Mouse (Mus musculus): ENCODE data around the gene Slco2a1. TPM values are rescaled to one million over a fixed set of nuclear protein-coding genes. Genes with fewer than 3 reads are reported as not detected.

Slco2a1 gene
- polyA plus RNA-seq, 1 experiment from 2014 or later: 0.81 TPM

DNA sequence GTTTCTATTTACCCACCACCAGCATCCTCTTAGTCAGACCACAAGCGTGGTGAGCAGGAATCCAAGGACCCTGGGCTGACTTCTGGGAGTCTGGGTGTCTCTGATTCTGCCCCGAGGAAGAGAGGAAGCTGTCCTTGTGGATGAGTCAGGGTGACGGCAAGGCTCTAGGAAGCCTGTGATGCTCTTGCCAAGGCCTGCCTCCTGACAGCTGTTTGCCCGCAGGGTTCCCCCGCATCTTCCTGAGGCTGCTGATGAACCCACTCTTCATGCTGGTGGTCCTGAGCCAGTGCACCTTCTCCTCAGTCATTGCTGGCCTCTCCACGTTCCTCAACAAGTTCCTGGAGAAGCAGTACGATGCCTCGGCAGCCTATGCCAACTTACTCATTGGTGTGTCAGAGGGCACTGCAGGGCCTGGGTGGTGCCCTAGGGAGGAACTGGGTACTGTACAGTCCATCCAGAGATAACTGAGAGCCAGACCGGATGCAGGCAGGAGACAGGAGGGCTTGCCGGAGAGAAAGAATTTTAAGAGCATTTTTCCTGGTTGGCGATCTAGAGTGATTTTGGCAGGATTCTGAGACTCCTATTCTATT, 84.5 kb downstream of the Slco2a1 start:
- no peak overlapping the region for H3K9ac ChIP-seq (replicated peaks)
- ATAC-seq: no peak
- no peak overlapping the region for H3K4me2 ChIP-seq (replicated peaks)
- H3K4me1 ChIP-seq (replicated peaks): no peaks in the 10 kb centered on the region
- no peak overlapping the region for H3K27ac ChIP-seq
- H3K36me3 ChIP-seq: no peaks in the 10 kb centered on the region
- no peaks in the 10 kb centered on the region for H3K27me3 ChIP-seq
- WGBS: 91% methylated on average over 11 of the region's 11 CpGs
- no peaks in the 10 kb centered on the region for H3K9me3 ChIP-seq
- no peak overlapping the region for H3K4me3 ChIP-seq (replicated peaks)

- no peak overlapping the region for H3K4me2 ChIP-seq (replicated peaks)
- no peak overlapping the region for H3K9ac ChIP-seq (replicated peaks)
- H3K27me3 ChIP-seq: no peaks in the 10 kb centered on the region
- H3K4me1 ChIP-seq (replicated peaks): no peaks in the 10 kb centered on the region
- H3K36me3 ChIP-seq: no peaks in the 10 kb centered on the region
- no peak overlapping the region for H3K27ac ChIP-seq
- no peak overlapping the region for H3K4me3 ChIP-seq (replicated peaks)
- ATAC-seq: no peak
- H3K9me3 ChIP-seq: no peaks in the 10 kb centered on the region
- 79% methylated on average over 21 of the region's 21 CpGs for WGBS
Measured at GRCm38 (mm10) chr9:103076836-103077531, 88.5 kb downstream of the Slco2a1 start.

DNA sequence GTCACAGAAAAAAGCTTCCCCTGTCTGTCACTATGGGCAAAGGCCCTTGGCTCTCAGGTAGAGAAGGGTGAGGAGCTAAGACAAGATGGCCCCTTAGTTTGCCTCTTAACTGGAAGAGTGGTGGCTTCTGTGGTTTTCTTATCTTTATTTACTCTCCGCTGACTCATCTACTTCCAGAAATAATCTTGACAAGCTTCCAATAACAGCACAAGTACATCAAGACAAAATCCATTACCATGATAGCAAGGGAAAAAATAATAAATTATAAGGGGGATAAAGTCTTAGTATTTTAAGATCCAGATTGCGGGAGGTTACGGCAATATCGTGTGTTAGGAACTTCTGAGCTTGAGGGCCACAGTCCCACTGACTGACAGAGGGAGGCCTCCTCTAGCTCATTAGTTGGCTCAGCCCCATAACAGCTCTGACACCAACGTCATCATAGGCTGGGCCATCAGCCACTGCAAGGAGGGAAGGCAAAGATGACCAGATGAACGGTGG, 89.7 kb downstream of the Slco2a1 start:
- no peaks in the 10 kb centered on the region for H3K9me3 ChIP-seq
- H3K4me1 ChIP-seq (replicated peaks): no peaks in the 10 kb centered on the region
- H3K4me3 ChIP-seq (replicated peaks): no peak overlapping the region
- WGBS: 93% methylated on average over 6 of the region's 6 CpGs
- ATAC-seq: no peak
- H3K27me3 ChIP-seq: no peaks in the 10 kb centered on the region
- no peak overlapping the region for H3K9ac ChIP-seq (replicated peaks)
- no peak overlapping the region for H3K27ac ChIP-seq
- H3K4me2 ChIP-seq (replicated peaks): no peak overlapping the region
- no peaks in the 10 kb centered on the region for H3K36me3 ChIP-seq

- Histone ChIP-seq H3K4me3 (replicated peaks) (no peak overlapping the region), H3K9me3 (no peaks in the 10 kb centered on the region), H3K27me3 (no peaks in the 10 kb centered on the region), H3K4me1 (replicated peaks) (no peaks in the 10 kb centered on the region), H3K9ac (replicated peaks) (no peak overlapping the region), H3K27ac (no peak overlapping the region), H3K4me2 (replicated peaks) (no peak overlapping the region), H3K36me3 (no peaks in the 10 kb centered on the region)
- 96% methylated on average over 3 of the region's 3 CpGs for WGBS
- ATAC-seq: no peak
Measured at GRCm38 (mm10) chr9:103080211-103080610, 91.7 kb downstream of the Slco2a1 start.

DNA sequence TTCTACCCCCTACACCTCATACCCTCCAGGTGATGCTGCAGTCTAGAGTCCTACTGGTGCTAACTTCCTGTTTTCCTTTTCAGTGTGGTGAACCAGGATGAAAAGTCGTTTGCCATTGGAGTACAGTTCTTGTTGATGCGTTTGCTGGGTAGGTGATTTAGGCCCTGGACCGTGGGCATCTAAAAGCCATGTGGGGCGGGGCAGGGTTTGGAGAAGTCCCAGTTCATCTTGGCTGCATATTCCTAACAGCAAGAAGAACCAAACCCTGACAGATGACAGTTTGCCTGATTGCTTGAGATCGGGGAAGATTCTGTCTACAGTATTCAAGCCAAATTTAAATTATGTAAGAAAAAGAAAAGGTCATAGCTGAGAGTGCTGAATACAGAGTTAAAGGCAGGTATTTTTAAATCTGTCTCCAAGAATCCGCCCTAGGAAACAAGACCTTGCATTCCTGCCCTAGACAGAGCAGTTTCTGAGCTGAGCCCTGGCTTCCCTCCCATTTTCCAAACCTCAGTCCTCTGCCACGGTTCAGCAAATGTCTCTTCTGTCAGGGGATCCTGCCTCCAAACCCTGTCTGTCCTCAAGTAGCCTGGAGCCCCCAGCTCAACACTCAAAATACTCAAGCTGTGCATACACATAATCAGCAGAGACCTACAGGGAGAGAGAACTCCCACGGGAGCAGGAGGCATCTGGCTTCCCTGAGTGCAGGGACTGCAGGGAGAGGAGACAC, 93.9 kb downstream of the Slco2a1 start:
- Histone ChIP-seq H3K27me3 (no peaks in the 10 kb centered on the region), H3K36me3 (no peaks in the 10 kb centered on the region), H3K4me3 (replicated peaks) (no peak overlapping the region), H3K4me1 (replicated peaks) (no peaks in the 10 kb centered on the region), H3K4me2 (replicated peaks) (no peak overlapping the region), H3K9ac (replicated peaks) (no peak overlapping the region), H3K27ac (no peak overlapping the region), H3K9me3 (no peaks in the 10 kb centered on the region)
- 80% methylated on average over 8 of the region's 8 CpGs for WGBS
- no peak for ATAC-seq

DNA sequence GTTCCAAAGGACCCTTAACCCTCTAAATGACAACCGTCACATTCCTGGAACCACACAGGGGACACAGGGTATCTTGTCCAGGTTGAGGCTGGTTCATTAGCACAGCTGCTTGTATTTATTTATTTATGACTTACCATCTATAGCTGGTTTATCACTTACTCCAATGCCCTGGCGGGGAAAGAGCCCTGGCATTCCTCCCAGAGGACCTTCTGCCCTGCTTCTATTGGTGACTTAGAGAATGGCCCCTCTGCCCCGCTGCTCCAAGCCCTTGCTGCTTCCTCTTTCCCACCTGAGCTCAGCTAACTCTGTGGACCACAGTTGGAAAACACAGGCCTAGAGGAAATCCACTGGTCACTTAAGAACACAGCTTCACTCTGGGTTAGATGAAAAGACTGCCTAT, 94.9 kb downstream of the Slco2a1 start:
- Histone ChIP-seq H3K9ac (replicated peaks) (no peak overlapping the region), H3K27me3 (no peaks in the 10 kb centered on the region), H3K4me2 (replicated peaks) (no peak overlapping the region), H3K36me3 (no peaks in the 10 kb centered on the region), H3K27ac (no peak overlapping the region), H3K4me3 (replicated peaks) (no peak overlapping the region), H3K9me3 (no peaks in the 10 kb centered on the region), H3K4me1 (replicated peaks) (no peaks in the 10 kb centered on the region)
- 75% methylated on average over 3 of the region's 3 CpGs for WGBS
- no peak for ATAC-seq

DNA sequence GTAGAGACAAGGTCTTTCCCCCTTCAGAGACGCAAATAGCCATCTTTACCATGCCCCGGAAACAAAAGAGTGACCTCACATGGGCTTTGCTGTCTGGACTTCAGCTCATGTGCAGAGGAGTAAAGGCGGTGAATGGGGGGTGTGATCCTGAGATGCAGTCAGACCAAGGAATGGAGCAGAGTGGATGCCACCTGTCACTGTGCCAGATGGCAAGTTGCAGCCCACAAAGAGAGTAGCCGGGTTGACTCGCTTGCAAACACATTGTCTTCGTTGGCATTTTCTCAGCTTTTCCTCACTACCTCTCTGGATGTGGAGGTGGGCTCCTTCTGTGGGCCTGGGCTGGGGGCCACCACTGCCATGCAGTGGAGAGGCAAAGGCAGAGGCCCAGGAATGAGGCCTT, 98.2 kb downstream of the Slco2a1 start:
- no peak overlapping the region for H3K4me2 ChIP-seq (replicated peaks)
- H3K4me1 ChIP-seq (replicated peaks): no peaks in the 10 kb centered on the region
- ATAC-seq: no peak
- no peaks in the 10 kb centered on the region for H3K9me3 ChIP-seq
- no peak overlapping the region for H3K4me3 ChIP-seq (replicated peaks)
- no peaks in the 10 kb centered on the region for H3K36me3 ChIP-seq
- no peak overlapping the region for H3K27ac ChIP-seq
- WGBS: 86% methylated on average over 6 of the region's 6 CpGs
- H3K27me3 ChIP-seq: 0 out of 2 replicates have a peak, but pooled peaks cover 4% of the 10 kb centered on the region
- no peak overlapping the region for H3K9ac ChIP-seq (replicated peaks)

DNA sequence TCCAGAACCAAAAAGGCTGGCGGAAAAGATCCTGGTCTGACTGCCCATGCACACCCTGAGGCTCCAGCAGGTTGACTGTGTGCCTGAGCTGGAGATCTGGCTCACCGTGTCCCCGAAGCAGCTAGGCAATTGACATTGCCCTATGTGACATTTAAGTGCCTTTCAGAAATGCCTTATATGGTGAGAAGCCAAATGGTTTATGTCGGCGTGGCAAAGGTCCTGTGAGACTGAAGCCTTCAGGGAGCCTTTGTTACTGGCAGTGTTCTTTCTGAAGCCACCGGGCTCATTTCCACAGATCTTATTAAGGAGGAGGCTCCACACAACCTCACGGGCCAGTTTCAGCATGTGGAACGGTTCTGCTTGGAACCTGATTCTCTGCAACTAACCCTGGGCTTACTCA, 98.8 kb downstream of the Slco2a1 start:
- Histone ChIP-seq H3K4me3 (replicated peaks) (no peak overlapping the region), H3K27ac (no peak overlapping the region), H3K4me1 (replicated peaks) (0 out of 2 replicates have a peak, but pooled peaks cover 3% of the 10 kb centered on the region), H3K9ac (replicated peaks) (no peak overlapping the region), H3K4me2 (replicated peaks) (no peak overlapping the region), H3K9me3 (no peaks in the 10 kb centered on the region), H3K27me3 (0 out of 2 replicates have a peak, but pooled peaks cover 4% of the 10 kb centered on the region), H3K36me3 (no peaks in the 10 kb centered on the region)
- ATAC-seq: no peak
- WGBS: 75% methylated on average over 8 of the region's 8 CpGs

DNA sequence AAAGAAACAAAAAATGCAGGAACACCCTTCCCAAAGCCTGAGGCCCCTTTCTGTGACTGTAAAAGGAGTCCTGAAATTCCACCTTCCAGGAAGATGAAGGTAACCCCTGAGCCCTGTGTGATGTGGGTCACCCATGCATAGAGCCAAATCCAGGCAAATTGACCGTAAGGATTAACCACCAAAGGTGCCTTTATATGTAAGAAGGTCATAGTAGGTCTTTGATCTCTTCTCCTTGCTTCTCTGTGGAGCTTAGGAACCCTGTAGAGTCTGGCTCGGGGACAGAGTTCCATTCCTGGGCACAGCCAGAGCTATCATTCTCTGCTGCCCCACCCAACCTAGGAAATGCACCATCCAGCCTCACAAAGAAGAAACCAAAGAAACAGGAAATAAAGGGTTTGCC, 100.1 kb downstream of the Slco2a1 start:
- no peaks in the 10 kb centered on the region for H3K9me3 ChIP-seq
- no peak for ATAC-seq
- H3K9ac ChIP-seq (replicated peaks): no peak overlapping the region
- 42% methylated on average over 2 of the region's 2 CpGs for WGBS
- peaks cover 8% of the 10 kb centered on the region for H3K4me1 ChIP-seq (replicated peaks)
- H3K4me3 ChIP-seq (replicated peaks): no peak overlapping the region
- no peak overlapping the region for H3K4me2 ChIP-seq (replicated peaks)
- 0 out of 2 replicates have a peak, but pooled peaks cover 4% of the 10 kb centered on the region for H3K27me3 ChIP-seq
- no peak overlapping the region for H3K27ac ChIP-seq
- no peaks in the 10 kb centered on the region for H3K36me3 ChIP-seq

DNA sequence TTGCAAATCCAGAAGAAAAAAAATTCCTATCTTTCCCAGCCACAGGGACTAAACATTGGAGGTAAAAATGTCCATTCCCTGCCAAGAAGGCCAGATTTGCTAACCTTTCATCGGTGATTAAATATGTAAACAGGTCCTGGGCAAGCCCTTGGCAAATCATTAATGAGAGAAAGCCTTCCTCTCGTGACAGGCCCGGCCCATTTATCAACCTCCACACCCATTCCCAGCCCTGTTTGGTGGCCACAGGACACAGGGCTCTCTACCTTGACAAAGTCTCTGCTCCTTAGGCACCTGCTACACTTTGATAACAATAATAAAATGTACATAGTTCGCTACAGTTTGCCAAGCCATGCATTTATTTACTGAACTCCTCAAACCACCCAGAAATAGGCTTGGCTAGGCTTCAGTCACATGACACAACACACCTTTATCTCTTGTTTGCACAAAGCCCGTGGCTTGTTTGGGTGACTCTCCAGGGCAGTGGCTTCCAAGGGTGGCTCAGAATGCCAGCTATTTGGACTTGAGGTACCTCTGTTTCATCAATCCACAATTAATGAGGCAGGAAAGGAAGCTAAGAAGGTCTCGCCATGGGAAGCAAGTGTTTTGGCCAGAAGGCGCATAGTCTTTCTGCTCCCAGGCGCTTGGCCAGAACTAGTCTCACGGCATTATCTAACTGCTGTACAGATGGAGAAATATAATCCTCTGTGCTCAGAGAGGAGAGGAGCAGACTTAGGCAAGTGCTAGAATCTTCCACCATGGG, 101.8 kb downstream of the Slco2a1 start:
- WGBS: 93% methylated on average over 9 of the region's 9 CpGs
- Histone ChIP-seq H3K4me1 (replicated peaks) (peaks cover 8% of the 10 kb centered on the region), H3K27me3 (0 out of 2 replicates have a peak, but pooled peaks cover 4% of the 10 kb centered on the region), H3K36me3 (no peaks in the 10 kb centered on the region), H3K9ac (replicated peaks) (no peak overlapping the region), H3K4me2 (replicated peaks) (no peak overlapping the region), H3K27ac (no peak overlapping the region), H3K4me3 (replicated peaks) (no peak overlapping the region), H3K9me3 (no peaks in the 10 kb centered on the region)
- no peak for ATAC-seq

GRCm38 (mm10) chr9:103091039-103091883, 102.7 kb downstream of the Slco2a1 start:
- Histone ChIP-seq H3K27me3 (0 out of 2 replicates have a peak, but pooled peaks cover 4% of the 10 kb centered on the region), H3K4me3 (replicated peaks) (no peak overlapping the region), H3K36me3 (no peaks in the 10 kb centered on the region), H3K27ac (no peak overlapping the region), H3K9me3 (no peaks in the 10 kb centered on the region), H3K9ac (replicated peaks) (no peak overlapping the region), H3K4me2 (replicated peaks) (no peak overlapping the region), H3K4me1 (replicated peaks) (peaks cover 8% of the 10 kb centered on the region)
- ATAC-seq: no peak
- WGBS: 87% methylated on average over 16 of the region's 16 CpGs

All from midbrain, embryonic 13.5 days (tissue).